Mouse (Mus musculus): ENCODE data around the gene Cacng6.

Gene Cacng6

DNA sequence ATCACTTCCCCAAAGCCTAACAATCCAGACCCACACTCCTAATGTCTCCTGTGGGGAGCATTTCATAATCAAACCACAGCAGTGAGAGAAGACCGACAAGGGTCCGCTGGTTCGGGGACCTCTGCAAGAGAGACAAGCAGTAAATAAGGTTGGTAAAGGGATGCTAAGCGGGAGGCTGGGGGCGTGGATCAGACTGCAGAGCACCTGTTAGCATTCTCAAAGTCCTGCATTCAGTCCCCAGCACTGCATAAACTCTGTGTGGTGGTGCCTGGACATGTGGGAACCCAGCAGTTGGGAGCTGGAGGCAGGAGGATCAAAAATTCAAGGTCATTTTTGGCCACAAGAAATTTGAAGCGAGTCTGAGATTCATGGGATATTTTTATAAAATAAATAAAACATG lies 4.1 kb upstream of the Cacng6 start:
- DNase-seq (ENCODE audit: low read depth, low spot score), result no peak

GRCm38 (mm10) chr7:3420466-3420865 lies 3.5 kb upstream of the Cacng6 start:
- DNase-seq (ENCODE audit: low read depth, low spot score), result peak; percentile 68

- peak; percentile 41 for DNase-seq (ENCODE audit: low read depth, low spot score)
Observed at GRCm38 (mm10) chr7:3421297-3421696, 2.7 kb upstream of the Cacng6 start.

- DNase-seq (ENCODE audit: low read depth, low spot score), result peak; percentile 56
Observed at GRCm38 (mm10) chr7:3422051-3422450, 1.9 kb upstream of the Cacng6 start.

DNA sequence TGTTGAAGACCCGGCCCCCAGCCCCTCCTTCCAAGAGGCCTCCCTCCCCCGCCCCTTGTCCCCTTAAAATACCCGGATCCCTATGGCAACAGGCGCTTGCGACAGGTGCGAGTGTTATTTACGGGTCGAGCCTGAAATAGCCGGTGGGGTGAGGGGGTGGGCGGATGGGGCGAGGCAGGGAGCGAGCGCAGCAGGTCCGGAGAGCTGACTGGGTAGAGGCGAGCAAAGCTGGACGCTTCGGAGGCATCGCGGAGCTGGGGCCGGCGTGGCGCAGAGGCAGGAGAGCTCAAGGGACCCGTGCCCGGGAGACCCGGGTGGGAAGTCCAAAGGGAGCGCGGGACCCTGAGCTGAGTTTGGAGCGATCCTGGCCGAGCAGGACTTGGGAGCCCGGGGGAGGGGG lies 565 bp upstream of the Cacng6 start:
- peak; percentile 89 for DNase-seq (ENCODE audit: low read depth, low spot score)

DNA sequence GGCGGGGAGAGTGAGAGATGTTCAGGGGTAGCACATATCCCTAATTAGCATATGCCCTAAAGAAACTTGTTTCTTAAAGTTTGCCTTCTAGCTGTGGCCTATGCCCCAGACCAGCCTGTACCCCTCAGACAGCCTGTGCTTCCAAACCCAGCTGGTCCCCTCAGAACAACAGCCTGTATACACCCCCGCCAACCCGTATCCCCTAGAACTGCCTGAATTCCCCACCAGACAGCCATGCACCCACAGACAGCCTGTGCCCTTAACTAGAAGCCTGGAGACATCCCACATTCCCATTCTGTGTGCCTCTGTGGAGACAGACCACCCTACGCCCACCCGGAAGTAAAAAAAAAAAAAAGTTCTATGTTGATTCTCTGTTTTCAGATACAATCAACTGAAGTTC lies 1.1 kb downstream of the Cacng6 start:
- DNase-seq (ENCODE audit: low read depth, low spot score), result peak; percentile 48

DNA sequence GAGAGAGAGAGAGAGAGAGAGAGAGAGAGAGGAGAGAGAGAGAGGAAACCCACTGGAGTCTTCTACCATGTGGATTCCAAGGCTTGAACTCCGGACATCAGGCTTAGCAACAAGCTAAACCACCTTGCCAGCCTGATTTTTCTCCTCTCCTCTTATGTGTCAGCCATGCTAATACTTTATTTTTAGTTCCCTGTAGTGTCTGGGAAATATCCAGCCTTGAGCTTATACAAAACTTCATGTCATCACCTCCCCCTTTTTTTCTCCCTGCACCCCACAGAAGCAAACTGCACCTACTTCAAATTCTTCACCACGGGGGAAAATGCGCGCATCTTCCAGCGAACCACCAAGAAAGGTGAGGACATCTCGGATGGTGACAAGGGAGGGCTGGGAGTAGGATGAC lies 6.2 kb downstream of the Cacng6 start:
- DNase-seq (ENCODE audit: low read depth, low spot score), result no peak

GRCm38 (mm10) chr7:3432066-3432465 lies 8.1 kb downstream of the Cacng6 start:
- no peak for DNase-seq (ENCODE audit: low read depth, low spot score)

GRCm38 (mm10) chr7:3437941-3438340 lies 13.9 kb downstream of the Cacng6 start:
- DNase-seq (ENCODE audit: low read depth, low spot score), result no peak

DNA sequence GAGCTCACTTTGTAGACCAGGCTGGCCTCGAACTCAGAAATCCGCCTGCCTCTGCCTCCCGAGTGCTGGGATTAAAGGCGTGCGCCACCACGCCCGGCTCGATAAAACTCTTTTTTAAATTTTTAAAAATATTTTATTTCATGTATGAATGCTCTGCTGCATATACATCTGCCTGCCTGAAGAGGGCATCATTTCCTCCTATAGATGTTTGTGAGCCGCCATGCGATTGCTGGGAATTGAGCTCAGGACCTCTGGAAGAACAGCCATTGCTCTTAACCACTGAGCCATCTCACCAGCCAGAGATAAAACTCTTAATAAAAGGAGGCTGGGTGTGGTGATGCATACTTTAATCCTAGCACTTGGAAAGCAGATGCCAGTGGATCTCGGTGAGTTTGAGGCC lies 16.0 kb downstream of the Cacng6 start:
- DNase-seq (ENCODE audit: low read depth, low spot score), result no peak

DNA sequence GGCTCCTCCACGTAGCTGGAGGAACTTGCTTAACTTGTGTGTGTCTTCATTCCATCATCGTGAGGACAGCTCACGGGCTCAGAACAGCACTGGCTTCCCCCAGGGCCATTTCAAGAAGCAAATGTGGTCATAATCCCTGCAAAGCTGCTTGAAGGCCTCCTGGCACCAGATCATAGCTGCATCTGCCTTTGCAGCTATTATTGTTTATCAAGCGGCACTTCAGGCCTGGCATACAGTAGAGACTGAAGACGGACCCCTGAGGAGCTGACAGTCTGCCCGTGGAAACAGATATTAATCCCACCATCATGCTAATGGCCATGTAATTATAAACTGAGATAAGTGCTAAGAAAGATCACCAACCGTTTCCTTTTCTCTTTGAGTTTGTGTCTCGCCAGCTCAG lies 16.5 kb downstream of the Cacng6 start:
- no peak for DNase-seq (ENCODE audit: low read depth, low spot score)

GRCm38 (mm10) chr7:3442476-3443062 lies 18.6 kb downstream of the Cacng6 start:
- peak; percentile 96 for DNase-seq (ENCODE audit: low read depth, low spot score)

GRCm38 (mm10) chr7:3444678-3445077 lies 20.7 kb downstream of the Cacng6 start:
- peak; percentile 54 for DNase-seq (ENCODE audit: low read depth, low spot score)

GRCm38 (mm10) chr7:3446584-3446983 lies 22.6 kb downstream of the Cacng6 start:
- no peak for DNase-seq (ENCODE audit: low read depth, low spot score)

DNA sequence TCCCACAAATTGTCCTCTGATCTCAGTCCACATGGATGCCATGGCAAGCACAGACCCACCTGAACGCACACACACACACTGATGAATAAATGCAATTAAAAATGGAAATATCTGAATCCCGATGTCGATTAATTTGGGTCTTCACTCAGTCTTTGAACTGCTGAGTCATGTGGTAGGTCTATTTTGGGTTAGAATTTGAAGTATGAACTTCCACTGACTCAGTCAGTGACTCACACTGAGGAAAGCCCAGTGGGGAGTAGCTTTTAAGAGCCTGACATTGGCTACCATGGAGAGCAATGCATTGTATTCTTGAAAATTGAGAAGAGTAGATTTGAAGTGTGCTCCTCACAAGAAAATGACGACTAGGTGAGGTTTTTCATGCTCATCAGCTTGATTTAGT lies 23.0 kb downstream of the Cacng6 start:
- no peak for DNase-seq (ENCODE audit: low read depth, low spot score)

- peak; percentile 76 for DNase-seq (ENCODE audit: low read depth, low spot score)
Observed at GRCm38 (mm10) chr7:3448737-3449454, 24.9 kb downstream of the Cacng6 start.

DNA sequence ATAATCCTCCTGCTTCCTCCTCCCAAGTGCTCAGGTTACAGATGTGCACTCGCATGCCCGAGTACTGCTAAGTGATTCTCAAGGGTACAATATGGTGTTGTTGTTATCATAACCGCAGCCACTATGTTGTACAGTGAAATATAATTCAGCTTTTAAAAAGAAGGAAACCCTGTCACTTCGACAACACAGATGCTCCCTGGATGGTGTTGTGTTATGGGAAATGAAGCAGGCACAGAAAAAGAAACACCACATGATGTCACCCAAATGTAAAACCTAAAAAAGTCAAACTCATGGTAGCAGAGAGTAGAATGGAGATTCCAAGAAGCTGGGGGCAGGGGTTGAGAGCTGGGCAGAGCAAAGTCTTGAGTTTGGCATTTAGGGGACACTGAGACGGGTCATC lies 26.7 kb downstream of the Cacng6 start:
- DNase-seq (ENCODE audit: low read depth, low spot score), result no peak

DNA sequence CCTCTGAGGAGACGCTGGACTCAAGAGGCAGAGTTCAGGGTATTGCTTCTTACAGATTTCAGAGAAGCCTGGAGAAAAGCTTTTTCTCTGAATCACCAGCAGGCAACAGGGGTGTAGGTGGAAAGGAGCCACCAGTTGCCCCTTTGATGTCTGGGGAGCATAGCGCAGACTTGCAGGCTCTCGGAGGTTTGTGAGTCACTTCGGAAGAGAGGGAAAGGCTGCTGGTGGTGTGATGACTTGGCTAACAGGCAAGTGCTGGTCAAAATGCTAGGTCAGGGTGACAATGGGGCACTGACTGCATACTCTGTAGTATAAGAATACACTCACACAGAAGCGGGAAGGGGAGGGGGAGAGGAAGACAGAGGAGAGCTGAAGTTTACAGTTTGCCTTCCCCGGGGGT lies 27.2 kb downstream of the Cacng6 start:
- no peak for DNase-seq (ENCODE audit: low read depth, low spot score)

- DNase-seq (ENCODE audit: low read depth, low spot score), result no peak
Observed at GRCm38 (mm10) chr7:3452821-3453485, 29.0 kb downstream of the Cacng6 start.

DNA sequence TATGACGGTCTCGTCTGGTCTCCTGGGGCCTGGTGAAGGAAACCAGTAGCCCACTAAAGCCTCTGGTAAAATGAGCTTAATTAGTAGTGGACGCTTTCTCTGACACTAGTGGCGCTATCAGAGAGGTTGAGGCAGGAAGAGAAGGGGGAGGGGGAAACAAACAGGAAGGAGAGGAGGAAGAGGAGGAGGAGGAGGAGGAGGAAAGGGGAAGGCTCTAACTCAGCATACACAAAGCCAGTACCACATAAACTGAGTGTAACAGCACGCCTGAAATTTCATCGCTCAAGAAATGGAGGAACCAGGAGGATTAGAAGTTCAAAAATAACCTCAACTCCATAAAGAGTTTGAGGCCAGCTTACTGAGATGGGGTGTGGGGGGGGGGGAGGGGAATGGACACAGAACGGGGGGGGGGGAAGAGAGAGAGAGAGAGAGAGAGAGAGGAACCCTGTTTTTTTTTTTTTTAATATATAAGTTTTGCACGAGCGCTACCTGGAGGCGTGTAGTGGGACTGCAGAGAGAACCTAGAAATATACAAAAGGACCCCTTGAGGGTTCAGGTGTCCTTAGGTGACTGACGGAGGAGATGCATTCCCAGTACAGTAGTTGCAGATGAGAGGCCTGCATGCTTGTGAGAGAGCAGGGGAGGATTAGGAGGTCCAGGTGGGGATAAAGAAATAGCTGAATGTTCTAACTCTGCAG lies 29.6 kb downstream of the Cacng6 start:
- no peak for DNase-seq (ENCODE audit: low read depth, low spot score)

DNA sequence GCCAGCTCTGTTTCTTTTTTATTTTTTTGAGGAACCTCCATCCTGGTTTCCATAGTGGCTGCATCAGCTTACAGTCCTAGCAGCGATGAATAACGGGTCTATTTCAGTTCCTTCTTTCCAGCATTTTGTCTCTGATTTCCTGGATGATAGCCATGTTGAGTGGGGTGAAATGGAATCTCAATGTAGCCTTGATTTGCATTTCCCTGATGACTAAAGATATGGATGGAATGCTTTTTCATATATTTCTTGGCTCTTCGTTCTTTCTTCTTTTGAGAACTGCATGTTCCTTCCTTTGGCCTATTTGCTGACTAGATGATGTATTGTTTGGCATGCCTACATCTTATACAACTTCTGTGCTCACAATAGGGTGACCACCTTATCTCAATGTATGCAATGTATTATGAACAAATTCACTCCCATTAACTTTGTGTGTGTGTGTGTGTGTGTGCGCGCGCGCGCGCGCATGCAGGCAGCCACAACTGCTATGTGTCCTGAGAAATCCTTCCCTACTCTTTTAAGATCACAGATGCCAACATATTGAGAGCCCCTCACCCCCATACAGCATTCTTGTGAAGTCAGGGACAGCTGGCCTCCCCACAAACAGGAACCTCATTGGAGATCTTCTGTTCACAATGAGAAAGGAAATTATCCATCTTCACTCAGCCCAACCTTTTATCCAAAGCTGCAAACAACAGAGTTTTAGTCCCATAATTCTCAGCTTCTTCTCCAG lies 33.3 kb downstream of the Cacng6 start:
- no peak for DNase-seq (ENCODE audit: low read depth, low spot score)

GRCm38 (mm10) chr7:3457841-3458217 lies 33.8 kb downstream of the Cacng6 start:
- no peak for DNase-seq (ENCODE audit: low read depth, low spot score)

Data from A20 (cell line).